Mouse (Mus musculus): ENCODE measurements around the gene Ewsr1.

The Ewsr1 gene

DNA sequence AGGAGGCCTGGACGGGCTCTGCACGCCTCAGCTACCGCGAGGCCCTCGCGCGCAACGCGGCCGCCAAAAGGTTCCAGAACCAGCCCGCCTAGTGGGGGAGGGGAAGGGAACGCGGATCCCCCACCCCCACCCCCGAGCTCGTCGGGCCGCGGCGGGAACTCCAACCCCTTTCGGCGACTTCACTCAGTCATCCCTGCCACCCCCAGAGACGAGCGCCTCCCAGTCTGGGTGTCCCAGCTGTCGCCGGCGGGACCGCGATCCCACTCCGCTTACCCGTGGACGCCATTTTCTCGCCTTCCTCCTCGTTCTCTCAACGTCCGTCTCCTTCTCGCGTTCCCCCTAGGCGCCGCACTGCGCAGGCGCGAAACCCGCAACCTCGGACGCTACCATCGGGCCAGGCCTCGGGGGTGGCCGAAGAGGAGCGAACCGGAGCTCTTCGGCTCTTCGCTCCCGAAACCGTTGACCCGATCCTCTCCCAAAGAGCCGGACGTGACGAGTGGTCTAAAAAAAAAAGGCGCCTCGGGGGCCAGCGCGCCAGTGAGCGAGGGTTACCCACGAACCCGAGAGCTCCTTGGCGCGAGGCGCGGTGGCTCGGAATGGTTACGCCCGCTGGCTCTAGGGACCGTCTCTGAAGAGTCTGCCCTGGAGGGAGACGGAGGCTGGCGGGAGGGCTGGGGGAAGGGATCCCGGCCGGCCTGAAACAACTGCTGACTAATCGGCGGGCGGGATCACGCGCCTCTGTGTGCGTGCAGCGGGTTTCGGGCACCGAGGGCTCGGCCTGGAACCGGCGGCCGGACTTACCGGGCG is at the start of gene Ewsr1, which contains the start of gene Rhbdd3:
Ewsr1 (minus strand) TSS at position 531 of the 807 bp plus-strand sequence.
Rhbdd3 (plus strand) TSS at position 191 of the 807 bp plus-strand sequence.
- peak; percentile 100 for DNase-seq (ENCODE audit: low read depth)

DNA sequence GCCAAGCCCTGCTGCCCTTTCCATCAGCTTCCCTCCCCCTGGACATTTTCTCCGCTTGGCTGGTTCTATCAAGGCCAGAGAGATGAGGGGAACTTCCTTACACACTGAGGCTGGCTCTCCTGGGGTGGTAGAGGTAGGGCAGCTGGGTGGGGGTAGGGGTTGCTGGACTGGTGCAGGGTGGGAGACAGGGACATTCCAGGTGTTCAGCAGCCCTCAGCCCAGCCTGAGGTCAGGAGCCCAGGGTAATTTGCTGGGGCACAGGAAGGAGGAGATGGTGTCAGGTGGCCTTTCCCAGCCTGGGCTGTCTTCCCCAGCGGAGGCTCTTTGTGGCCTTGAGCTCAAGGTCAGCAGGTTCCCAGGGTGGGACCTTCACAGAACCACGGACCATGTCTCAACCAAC is 46.5 kb upstream of the Ewsr1 start:
- no peak for DNase-seq (ENCODE audit: low read depth)

DNA sequence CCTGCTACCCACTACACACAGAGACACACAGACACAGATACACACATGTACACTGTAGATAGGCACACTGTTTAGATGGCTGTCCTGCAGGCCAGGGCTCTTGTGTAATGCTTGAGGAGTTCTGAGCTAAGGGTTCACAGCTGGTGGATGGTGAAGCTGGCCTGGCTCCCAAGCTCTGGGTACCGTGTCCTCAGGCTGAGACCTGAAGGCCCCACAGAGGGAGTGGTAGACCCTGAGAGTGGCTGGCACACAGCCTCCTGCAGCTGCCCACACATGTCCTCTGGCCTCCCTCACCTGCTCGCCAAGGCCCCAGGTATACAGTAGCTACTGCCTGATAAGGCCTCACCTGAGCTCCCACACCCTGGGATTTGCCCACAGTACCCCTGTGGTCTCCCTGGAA is 42.9 kb upstream of the Ewsr1 start:
- no peak for DNase-seq (ENCODE audit: low read depth)

DNA sequence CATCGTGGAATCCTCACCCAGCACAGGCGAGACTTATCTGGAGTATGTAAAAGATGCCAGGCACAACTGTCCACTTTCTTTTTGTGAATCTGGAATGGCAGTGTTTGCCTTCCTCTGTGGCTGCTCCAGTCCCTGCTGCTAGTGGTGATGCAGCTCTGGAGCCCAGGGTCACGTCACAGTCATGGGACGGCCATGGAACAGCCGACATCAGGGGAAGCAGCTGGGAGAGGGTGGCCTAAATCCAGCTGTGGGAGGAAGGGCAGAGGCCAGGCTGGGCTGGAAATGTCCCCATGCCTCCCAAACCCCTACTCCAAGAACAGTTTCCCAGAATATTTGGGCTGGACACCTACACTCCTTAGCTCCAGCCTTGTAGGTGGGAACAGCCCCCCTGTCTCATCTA is 42.2 kb upstream of the Ewsr1 start:
- no peak for DNase-seq (ENCODE audit: low read depth)

DNA sequence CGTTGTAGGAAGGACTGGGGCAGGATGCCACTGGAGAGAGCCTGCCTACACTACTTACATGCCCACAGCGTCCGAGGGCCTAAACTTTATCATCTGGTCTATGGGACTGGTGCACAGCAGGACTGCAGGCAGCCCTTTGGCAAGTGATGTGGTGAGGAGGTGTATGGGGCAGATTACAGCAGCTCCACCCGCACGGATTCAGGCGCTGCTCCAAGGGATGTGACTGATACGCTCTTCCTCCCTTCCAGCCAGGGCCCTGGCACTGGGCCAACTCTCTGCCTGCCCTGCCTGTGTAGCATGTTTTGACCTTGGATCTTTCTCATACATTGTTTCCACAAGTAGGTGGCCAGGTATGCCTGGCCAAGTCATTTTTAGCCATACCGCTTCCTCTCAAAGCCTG is 41.6 kb upstream of the Ewsr1 start:
- no peak for DNase-seq (ENCODE audit: low read depth)

DNA sequence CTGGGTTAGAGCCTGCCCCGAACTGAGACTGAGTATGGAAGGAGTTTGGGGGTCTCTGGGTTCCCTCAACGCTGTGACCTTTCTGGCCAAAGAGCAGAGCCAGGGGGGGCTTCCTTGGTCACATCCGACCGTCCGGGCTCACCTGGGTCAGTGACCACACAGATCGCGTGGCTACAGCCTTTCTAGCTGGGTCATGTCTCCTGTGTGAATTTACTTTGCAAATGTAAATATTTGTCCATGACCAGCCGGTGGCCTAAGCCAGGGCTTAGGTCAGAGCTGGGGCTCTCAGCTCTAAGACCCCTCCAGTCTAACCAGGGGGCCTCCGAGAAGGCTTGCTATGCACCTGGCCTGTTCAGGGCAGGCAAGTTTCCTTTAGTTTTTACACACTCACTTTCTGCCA is 40.3 kb upstream of the Ewsr1 start:
- DNase-seq (ENCODE audit: low read depth) = no peak

DNA sequence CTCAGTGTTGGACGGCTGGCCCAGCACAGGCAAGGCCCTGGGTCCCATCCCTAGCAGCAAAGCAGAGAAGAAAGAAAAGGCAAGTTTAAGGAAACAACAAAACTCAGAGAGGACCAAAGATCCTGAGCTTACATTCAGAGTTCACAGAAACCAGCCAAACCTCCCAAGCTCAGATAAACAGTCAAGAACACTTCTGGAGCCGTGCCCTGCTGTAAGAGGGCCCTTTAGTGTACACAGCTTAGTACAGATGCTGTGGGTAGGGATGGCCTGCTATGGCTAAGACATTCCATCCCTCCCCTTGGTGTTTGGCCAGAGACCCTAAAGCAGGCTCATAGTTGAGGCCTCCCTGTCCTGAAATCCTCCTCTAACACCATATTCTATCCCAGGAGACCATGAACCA is 39.6 kb upstream of the Ewsr1 start:
- no peak for DNase-seq (ENCODE audit: low read depth)

DNA sequence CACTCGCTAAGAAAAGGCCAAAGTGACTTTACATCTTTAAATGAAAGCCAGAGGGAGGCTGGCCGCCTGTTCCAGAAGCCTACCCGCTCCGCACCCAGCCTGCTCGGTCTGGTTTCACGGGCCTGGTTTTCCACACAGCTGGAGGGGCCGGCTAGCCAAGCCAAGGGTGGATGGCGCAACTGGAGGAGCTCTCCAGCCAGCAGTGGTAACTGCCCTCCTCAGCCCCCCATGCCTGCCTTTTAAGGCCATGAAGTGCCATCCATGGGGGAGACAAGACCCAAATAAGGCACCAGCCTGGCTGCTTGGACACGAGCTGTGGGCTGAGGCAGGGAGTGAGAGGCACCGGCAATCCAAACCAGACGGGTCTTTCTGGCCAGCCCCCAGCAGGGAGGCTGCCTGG is 36.8 kb upstream of the Ewsr1 start:
- no peak for DNase-seq (ENCODE audit: low read depth)

DNA sequence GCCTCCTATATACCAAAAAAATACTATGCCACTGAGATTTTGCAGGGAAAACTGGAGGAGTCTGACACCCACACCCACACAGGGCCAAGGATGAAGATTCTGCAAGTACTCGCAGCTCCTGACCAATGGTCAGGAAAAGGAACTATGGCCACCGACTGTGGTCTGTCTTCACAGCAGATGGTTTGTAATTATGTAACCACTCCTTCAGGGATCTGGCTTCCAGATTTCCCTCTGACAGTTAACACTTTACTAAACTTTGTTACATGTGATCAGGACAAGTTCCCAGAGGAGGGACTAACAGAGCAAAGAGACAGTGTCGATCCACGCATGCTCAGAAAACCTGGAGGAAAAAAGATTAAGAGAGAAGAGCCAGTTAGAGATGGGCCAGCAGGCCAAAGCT is 33.7 kb upstream of the Ewsr1 start:
- DNase-seq (ENCODE audit: low read depth) = no peak

DNA sequence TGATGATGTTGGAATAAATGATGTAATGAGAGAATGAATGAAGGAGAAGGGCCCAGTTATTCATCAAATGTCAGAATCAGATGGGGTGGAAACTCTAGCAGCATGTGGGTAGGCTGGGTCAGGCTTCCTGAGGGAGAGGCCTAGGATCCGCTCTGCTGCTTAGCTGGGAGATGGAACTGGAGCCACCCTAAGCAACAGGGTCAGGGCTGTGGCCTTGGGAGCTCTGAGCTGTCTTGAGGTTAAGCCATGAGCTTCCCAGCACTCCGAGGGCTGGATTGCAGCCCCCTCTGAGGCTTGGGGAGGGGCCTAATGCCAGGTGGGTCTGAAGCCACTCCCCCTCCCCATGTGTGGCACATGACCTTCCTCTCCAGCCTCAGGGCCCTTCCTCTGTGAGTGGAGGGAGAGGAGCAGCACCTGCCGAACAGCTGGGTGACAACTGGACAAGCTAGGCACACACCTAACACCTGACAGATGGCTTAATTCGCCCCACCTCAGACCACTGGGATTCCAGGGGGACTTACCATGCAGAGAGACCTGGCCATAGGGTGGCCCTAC is 31.1 kb upstream of the Ewsr1 start:
- no peak for DNase-seq (ENCODE audit: low read depth)

DNA sequence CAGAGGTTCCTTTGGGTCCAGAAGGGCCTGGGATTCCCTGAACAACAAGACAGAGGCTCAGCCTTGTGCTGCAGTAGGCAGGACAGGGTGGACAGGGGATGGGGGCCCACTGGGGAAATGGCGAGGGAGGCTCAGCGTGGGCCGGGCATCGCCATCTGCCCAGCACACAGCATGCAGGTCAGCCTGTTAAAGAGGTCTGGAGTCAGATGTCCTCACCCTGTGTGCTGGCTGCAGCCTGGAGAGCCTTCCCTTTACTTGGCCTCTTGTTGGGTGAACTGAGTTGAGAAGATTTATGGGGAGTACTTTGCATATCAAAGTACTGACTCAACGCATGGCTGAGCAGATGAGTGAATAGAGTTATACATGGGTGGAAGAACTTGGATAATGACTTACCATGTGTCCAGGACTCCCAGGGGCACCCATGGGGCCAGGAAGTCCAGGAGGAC is 30.0 kb upstream of the Ewsr1 start:
- no peak for DNase-seq (ENCODE audit: low read depth)

DNA sequence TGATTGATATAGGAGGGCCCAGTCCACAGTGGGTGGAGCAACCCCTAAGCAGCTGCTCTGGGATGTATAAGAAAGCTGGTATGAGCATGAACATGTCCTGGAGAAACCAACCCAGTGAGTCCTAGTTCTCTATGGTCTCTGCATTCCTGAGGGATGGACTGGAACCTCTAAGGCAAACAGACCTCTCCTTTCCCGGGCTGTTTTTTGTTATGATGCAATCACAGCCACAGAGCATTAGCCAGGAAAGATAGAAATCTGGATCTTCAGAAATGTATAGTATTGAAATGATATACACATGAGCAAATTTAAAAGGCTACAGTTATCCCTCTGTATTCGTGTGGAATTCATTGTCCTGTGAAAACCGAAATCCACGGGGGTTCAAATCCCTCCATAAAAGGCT is 26.6 kb upstream of the Ewsr1 start:
- DNase-seq (ENCODE audit: low read depth) = no peak

DNA sequence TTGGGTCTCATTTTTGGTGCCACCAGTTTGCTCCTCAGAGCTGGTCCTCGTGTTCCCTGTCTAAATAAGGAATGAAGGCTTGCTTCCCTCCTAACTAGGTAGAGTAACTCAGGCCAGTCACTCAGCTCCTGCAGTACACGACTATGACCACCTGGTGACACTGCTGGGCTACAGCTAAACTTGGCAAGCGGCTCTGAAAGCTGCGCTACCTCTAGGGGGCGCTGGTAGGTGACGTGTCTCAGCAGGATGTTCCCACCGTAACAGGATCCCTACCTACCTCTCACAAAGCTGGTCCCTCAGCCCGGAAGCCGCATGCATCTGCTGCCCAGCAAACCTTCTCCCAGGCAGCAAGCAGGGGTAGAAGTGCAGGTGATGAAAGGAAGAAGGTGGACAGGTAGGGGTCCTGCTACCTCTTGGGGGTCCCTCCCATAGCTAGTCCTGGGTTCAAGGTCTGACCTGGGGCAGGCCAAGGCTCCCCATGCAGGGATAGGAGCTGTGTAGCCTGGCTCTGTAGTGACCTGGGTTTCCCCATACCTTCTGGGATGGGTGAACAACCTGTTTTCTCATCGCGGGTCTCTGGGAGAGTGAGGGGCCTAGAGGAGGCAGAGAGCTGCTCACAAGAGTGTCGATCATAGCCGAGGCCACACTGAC is 16.0 kb upstream of the Ewsr1 start:
- DNase-seq (ENCODE audit: low read depth) = peak; percentile 98

DNA sequence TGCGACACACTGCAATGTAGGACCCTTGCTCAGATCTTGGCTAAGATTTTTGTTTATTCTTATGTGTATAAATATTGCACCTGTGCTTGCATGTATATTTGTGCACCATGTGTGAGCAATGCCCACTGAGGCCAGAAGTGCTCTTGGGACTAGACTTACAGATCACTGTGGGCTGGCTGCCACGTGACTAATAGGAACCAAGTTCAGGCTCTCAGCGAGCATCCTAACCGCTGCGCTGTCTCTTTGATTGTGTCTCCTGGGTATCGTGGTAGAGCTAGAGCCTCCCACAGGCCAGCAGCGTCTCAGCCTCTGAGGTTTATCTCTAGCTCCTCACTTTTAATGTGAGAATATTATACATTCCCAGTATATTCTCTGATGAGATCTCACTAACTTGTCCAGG is 14.6 kb upstream of the Ewsr1 start:
- no peak for DNase-seq (ENCODE audit: low read depth)

DNA sequence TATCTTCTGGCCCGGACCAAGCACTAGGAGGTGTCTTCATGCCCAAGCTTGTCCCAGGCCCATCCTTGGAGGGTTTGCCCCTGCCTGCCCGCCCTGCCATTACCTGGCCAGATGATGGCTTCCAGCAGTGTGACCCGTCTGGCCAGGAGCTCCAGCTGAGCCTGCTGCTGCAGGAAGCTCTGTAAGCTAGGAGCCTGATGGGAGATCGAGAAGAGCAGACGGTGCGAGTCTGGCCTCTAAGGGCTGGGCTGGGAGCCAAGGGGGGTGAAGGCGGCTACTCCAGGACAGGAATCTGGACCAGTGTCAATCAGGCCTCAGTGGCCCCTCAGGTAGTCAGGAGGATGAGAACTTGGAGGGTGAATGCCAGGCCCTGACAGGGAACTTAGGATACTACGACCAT is 10.4 kb upstream of the Ewsr1 start:
- no peak for DNase-seq (ENCODE audit: low read depth)

DNA sequence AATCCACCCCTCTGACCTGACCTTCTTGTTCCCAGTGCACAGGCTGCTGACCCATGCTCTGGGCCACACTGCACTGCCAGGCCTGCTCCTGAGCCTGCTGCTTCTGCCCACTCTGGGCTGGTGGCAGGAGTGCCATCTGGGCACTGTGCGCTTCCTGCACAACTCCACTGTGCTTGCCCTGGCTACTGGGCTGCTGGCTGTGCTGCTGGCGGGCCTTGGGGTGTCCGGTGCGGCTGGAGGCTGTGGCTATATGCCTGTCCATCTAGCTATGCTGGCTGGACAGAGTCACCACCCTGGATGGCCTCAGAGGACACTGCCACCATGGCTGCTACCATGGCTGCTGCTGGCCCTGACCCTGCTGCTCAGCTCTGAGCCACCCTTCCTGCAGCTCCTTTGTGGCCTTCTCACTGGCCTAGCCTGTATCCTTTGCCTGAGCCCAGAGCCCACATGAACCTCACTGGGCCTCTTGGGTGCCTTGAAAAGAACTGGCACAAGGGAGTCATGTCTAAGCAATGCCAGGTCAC is 5.0 kb upstream of the Ewsr1 start:
- DNase-seq (ENCODE audit: low read depth) = no peak

DNA sequence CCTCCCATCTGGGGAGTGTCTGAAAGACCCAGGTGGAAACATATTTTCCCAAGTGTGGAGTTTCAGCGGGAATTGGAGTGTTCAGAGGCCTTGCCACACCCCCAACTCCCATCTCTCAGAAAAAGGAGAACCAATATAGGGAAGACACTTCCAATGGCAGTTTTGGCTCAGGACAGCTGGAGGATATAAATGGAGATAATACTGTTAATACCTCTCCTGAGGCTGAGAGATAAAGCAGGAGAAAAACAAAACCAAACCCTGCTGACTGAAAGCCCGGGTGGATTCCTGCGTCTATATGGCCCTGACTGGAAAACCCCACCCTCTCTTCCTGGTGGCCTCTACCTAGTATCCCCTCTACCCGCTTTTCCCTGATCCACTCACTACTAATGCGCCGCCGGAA is 3.3 kb upstream of the Ewsr1 start:
- no peak for DNase-seq (ENCODE audit: low read depth)

DNA sequence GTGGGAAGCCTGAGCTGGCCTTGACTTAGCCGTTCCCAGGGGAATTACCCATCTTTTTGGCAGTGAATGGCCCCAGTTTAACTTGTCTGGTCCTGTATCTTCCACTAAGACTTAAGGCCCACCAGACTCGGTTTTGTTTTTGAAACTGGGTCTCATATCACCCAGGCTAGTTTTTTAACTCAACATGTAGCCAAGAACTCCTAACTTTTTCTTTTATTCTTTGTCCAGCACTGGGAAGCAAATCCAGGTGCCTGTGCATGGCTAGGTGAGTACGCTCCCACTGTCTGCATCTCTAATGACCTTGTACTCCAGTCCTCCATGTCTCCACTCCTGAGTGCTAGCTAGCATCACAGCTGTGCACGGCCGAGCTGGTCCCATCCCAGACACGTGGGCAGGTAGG is 2.6 kb upstream of the Ewsr1 start:
- DNase-seq (ENCODE audit: low read depth) = no peak

DNA sequence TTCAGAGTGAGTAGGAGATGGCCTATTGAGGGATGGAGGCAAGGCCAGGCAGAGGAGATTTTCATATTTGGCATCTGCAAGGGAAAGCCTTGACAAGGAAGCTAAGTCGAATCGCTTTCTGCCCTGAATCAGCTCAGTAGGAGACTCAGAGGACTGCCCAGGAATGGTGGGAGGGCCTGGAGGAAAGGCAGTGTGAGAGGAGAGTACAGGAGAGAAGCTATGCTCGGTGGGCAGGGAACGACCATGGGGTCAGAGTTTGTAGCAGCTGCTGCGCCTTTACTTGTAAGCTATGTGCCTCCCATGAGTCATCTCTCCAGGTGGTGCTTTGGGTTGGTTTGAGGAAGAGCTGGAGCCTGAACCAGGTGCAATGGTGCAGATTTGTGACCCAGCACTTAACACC is 1.7 kb upstream of the Ewsr1 start:
- DNase-seq (ENCODE audit: low read depth) = no peak

DNA sequence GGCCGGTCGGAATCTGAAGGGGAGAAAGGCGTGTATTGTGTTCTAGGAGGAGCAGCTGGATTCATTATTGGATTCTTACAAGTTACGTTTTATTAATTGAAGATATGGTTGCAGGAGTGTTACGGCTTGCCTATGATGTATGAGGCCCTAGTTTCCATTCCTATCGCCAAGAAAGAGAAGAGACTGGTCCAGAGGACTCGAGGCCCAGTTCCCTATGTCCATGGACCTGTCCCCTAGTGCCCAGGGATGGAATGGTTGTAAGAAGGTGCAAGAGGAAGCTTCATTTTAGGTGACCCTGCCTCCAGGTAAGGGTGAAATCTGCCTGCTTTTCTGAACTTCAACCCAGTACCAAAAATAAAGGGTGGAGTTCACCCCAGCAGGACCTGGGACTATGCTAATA is 1.2 kb upstream of the Ewsr1 start:
- DNase-seq (ENCODE audit: low read depth) = no peak

DNA sequence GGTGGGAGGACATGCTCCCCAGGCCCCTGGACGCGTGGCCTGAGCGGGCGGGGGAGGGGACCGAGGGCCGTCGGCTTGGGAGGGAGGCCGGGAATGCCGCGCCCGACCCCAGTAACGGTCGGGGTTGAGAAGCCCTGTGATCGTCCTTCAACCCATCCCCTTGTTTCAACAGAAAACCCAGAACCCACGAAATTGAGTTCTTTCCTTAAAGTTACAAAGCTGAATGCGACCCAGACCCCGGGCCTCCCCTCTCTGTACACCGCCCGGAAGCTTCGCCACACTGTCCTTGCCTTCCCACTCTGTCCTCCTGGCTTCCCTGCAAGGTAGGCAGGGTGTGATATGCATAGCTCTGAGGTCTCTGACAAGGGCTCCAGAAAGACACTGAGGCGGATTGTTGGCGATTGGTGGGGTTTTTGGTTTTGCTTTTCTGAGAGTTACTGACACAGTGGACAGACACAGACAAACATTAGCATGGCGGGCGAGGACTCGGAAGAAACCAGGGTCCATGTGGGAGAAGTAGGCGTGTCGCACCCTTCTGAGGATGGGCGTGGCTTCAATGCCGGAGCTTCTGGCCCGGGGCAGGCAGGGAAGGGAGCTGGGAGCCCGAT is 614 bp upstream of the Ewsr1 start:
- peak; percentile 75 for DNase-seq (ENCODE audit: low read depth)

DNA sequence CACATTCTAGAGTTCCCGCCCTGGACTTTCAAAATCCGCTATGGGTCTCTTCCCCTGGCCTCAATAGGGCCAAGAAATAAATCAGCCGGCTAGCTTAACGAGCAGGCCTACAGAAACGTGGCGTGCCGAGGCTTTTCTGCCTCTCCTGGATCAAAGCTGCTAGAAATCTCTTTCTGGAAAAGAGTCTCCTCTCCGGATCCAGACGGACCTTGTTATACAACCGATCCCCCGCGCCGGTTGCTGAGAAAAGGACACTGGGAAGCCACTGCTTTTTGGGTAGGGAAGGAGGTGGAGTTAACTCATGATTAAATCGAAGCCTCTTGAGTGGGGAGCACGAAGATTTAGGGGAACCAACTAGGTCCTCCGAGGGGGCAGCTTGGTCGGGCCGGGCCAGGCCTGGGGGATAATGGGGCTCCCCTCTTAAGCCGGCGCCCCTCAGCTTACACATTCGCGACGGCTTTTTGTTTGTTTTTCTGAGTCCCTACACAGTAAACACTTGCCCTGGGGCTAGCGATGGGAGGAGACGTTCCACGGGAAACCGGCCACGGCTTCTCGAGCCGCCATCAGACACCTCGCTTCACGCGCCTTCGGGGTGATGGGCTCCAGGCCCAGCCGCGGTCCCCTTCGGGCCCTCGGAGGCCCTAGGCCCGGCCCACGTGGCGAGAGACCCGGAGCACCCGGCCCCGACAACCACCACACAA is 881 bp downstream of the Ewsr1 start:
- DNase-seq (ENCODE audit: low read depth) = no peak

Data from naive thymus-derived CD4-positive, alpha-beta T cell, adult 2 months (primary cell).